Mouse (Mus musculus): ENCODE measurements around the gene Gcn1l1.
A peak's percentile ranks its signal among the peaks of the same experiment; 100 is the strongest.
"Not testable (repeated sequence)": the region's sequence is repeated elsewhere in the genome, so short reads cannot be mapped to it uniquely, and the experiment has no call there.

The Gcn1l1 gene

GRCm38 (mm10) chr5:115564737-115565393 is at the start of gene Gcn1l1:
TSS of gene Gcn1l1 (plus strand) at chr5:115565254.
- peak in 1 of 2 experiments; percentile 61 for DNase-seq (ENCODE audit: low spot score in 2 of 2)

- DNase-seq (ENCODE audit: low spot score in 2 of 2), result no peak
Observed at GRCm38 (mm10) chr5:115516081-115516907, 48.8 kb upstream of the Gcn1l1 start.

DNA sequence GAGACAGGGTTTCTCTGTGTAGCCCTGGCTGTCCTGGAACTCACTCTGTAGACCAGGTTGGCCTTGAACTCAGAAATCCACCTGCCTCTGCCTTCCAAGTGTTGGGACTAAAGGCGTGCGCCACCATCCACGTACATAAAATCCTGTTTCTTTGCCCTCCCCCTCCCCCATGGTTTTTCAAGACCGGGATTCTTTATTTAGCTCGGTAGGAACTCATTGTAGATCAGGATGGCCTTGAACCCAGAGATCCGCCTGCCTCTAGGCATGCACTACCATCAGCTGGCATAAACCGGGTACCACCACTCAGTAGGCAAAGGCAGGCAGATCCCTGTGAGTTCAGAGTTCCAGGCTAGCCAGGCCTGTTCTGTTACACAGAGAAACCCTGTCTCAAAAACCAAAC is 48.1 kb upstream of the Gcn1l1 start:
- DNase-seq (ENCODE audit: low spot score in 2 of 2), result no peak

- no peak for DNase-seq (ENCODE audit: low spot score in 2 of 2)
Observed at GRCm38 (mm10) chr5:115517501-115517900, 47.6 kb upstream of the Gcn1l1 start.

- not testable (repeated sequence) for DNase-seq (ENCODE audit: low spot score in 2 of 2)
Observed at GRCm38 (mm10) chr5:115518214-115518613, 46.8 kb upstream of the Gcn1l1 start.

DNA sequence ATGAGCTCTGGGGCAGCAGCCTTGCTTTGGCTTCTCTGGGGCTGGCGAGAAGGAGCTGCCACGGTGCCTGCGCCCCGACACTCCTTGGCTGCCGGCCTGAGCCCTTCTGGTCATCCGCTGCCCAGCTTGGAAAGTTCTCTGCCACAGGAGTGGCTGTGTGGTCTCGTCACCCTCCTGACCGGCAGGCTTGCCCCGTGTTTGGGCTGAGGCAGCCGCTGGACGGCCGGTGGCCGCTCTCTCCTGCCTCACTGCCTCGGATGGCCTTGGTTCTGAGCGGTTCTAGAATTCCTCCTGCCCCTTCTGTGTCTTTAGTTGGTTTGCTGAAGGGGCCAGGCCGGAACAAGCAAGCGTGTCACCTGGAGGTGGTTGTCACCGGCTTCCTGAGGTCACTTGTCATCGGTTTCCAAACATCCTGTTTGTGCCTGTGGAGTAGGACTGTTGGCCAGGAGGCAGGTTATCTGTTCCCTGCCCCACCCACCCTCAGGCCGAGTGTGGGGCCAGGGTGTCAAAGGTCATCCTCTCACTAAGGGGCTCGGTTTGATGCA is 44.7 kb upstream of the Gcn1l1 start:
- DNase-seq (ENCODE audit: low spot score in 2 of 2), result no peak

GRCm38 (mm10) chr5:115521553-115522461 is 43.2 kb upstream of the Gcn1l1 start:
- no peak for DNase-seq (ENCODE audit: low spot score in 2 of 2)

DNA sequence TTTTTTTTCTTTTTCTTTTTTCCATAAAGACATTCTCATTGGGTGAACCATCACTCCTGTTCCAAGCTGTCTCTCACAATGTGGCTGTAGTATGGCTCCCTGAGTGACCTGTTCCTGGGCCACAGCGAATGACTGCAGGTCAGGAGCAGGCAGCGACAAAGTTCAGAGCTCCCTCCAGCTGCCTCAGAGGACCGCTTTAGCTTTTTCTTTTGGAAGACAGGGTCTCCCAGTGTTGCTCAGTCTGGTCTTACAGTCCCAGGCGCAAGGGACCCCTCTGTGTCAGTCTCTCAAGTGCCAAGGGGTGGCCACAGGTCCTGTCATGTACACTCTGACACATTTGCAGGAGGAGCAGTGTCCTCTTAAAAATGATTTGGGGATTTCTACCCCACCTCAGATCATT is 42.5 kb upstream of the Gcn1l1 start:
- no peak for DNase-seq (ENCODE audit: low spot score in 2 of 2)

DNA sequence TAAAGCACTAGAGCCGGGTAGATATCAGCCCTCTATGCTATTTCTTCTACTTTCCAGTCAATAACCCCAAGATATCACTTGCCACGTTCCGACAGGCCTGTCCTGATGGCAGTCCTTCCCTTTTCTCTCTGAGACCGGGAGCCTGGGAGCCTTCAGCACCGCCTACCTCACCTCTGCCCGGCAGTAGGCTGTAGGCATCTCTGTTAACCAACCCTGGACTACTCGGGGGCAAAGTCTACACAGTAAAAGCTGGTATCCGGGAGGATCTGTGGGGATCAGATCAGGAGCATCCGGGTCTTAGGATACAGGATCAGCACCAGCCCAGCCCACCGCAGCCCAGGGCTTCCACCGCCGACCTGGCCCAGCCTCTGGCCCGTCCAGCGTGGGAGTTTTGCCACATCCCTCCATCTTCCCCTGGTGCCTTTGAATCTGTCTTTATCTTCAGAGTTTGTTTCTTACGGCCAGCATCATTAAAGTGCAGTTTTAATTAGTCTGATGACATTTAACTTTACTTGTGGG is 42.0 kb upstream of the Gcn1l1 start:
- DNase-seq (ENCODE audit: low spot score in 2 of 2), result no peak

- no peak for DNase-seq (ENCODE audit: low spot score in 2 of 2)
Observed at GRCm38 (mm10) chr5:115523971-115524370, 41.1 kb upstream of the Gcn1l1 start.

DNA sequence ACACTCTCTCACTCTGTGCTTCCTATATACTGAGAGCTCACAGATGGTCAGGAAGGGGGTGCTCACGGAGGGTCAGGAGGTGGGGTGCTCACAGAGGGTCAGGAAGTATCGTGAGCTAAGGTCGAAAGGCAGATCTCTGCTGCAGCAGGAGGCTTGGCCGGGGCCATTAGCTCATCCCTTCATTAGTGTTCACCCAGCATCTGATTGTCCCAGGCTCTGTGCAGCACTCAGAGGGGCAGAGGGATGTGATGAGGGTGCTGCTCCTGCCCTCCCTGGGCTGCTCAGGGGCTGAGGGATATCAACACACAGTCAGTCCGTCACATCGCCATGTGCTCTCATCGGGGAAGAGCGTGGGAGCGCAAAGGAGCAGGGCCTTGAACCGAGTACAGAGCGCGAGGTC is 40.6 kb upstream of the Gcn1l1 start:
- no peak for DNase-seq (ENCODE audit: low spot score in 2 of 2)

GRCm38 (mm10) chr5:115525416-115525815 is 39.6 kb upstream of the Gcn1l1 start:
- no peak for DNase-seq (ENCODE audit: low spot score in 2 of 2)

GRCm38 (mm10) chr5:115525943-115526342 is 39.1 kb upstream of the Gcn1l1 start:
- DNase-seq (ENCODE audit: low spot score in 2 of 2), result no peak

- no peak for DNase-seq (ENCODE audit: low spot score in 2 of 2)
Observed at GRCm38 (mm10) chr5:115526456-115527202, 38.4 kb upstream of the Gcn1l1 start.

DNA sequence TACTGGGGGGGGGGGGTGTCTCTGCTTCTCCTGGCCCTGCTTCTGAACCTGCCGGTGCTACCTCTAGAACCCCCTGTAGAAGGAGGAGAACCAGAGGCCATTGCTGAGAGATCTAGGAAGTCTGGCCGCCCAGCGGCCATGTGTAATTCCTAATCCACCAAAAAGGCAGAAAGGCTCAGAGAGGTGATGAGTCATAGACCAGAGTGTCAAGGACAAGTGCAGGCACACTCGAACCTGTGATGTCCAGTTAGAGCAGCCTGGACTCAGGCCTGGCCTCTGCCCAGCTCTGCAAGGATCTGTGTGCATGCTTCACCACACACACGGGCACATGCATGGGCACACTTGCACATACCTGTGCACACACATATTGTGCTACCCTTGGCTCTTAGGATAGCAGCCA is 36.9 kb upstream of the Gcn1l1 start:
- DNase-seq (ENCODE audit: low spot score in 2 of 2), result no peak

- DNase-seq (ENCODE audit: low spot score in 2 of 2), result no peak
Observed at GRCm38 (mm10) chr5:115529364-115529741, 35.7 kb upstream of the Gcn1l1 start.

DNA sequence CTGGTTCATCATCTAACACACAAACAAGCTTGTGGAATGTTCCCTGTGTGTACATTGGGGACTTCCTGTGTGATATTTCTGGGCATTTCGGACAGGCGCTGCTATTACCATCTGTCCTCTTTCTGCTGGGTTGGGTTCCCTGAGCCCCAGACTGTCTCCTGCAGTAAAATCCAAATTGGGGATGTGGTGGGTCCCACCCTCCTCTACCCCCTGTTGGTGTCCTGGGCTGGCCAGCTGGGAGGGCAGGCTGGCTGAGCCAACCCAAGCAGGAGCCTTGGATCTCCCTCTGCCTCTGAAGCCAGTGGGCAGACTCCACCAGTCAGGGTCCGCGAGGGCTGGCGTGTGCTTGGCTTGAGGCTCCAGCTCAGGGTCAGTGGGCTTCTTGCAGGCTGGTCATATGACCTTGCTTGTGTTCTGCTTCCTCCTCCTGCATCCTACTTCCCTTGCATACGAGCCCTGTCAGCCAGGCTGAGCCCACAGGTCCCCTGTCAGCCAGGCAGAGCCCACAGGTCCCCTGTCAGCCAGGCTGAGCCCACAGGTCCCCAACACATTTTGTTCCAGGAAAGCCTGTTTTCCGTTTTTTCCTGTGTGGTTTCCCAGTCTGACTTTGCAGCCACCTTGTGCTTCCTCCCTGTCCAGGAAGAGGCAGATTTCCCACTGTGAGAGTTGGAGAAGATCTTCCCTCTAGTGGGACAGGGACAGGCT is 35.2 kb upstream of the Gcn1l1 start:
- no peak for DNase-seq (ENCODE audit: low spot score in 2 of 2)

- no peak for DNase-seq (ENCODE audit: low spot score in 2 of 2)
Observed at GRCm38 (mm10) chr5:115530447-115530809, 34.6 kb upstream of the Gcn1l1 start.

DNA sequence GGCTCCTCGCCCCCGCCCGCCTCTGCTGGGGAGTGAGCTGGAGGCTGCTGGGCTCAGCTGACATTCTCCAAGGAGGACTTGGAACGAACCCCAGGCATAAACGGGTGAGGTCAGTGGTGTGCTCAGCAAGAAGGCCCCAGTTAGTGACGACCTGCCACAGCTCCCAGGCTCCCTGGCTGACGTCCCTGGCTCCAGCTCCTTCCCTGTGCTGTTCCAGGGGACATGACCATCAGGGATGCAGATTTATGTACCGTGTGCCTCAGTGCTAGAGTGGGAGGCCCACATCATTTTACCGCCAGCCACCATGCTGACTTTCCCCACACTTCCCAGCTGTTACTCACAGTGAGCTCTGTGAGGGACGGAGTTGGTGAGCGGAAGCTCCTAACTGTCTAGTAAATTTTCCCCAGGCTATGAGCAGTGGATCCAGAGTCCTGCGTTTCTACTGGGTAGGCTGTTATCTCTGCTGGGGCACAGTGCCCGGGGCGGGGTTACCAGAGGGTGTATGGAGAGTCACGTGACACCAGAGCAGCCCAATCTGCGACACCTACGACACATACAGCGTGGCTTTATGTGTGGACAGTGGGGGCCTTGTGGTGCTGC is 33.3 kb upstream of the Gcn1l1 start:
- DNase-seq (ENCODE audit: low spot score in 2 of 2), result no peak

GRCm38 (mm10) chr5:115534290-115534731 is 30.7 kb upstream of the Gcn1l1 start:
- DNase-seq (ENCODE audit: low spot score in 2 of 2), result no peak

Data from frontal cortex, postnatal 14 days (tissue).